Mouse (Mus musculus): Measurements from ENCODE around the gene Lsg1. TPM values are rescaled to one million over a fixed set of nuclear protein-coding genes. Genes with fewer than 3 reads are reported as not detected.

Lsg1 gene
- polyA plus RNA-seq, 1 experiment from 2014 or later: 59.1 TPM

DNA sequence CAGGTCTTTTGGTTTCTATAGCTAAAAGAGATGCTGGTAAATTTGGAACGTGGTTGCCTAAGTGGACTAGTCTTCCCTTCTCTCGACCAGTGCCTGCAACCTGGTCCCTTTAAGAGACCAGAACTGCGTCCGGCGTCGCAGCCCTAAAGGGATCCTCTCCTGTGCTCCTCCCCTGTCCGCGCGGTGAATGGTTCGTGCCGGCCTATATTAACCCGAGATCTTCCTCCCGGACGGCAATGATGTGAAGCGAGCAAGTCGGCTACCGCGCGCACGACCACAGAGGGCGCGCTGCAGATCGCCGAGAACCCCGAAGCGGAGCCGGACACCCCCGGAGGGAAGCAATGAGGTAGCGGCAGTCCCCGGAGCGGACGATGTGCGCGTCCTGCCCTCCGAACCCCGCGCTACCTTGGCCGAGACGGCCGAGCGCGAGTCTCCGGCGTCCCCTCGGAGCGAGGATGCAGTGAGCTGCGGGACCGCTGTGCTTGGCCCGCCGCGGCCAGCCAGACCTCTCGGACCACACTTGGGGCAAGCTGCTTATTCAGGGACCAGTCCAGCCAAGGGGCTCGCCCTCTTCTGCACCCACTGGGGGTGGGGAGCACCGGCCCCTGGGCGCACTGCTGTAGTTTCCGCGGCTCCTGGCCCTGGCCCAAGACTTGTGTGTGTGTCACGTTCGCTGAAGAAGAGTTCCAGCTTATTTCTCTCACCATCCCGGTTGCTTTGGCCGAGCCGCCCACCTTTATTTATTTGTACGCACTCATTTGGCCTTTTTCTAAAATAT is 12.3 kb upstream of the Lsg1 start, which contains the start of gene Fam43a:
Gene Fam43a, plus strand, starts transcription at position 233 of the 778 bp plus-strand sequence.
- no peaks in the 10 kb centered on the region for H3K9me3 ChIP-seq (replicated peaks)
- peaks cover 34% of the 10 kb centered on the region for H3K27me3 ChIP-seq
- H3K4me3 ChIP-seq (replicated peaks): peak within 1 kb of the TSS; percentile 67
- H3K27ac ChIP-seq (replicated peaks): peak within 1 kb of the TSS; percentile 71; the same call in 1 of the 2 replicates
- under 1% methylated on average over 60 of the region's 63 CpGs for WGBS
- no peaks in the 10 kb centered on the region for H3K36me3 ChIP-seq
- peaks cover 50% of the 10 kb centered on the region for H3K4me1 ChIP-seq
- H3K9ac ChIP-seq: peak within 1 kb of the TSS; percentile 58
- ATAC-seq (ENCODE audit: insufficient number of reproducible peaks, low FRiP score, low TSS enrichment, low read depth): peak; percentile 83
- peak within 1 kb of the TSS; percentile 88 for H3K4me2 ChIP-seq (replicated peaks)

- no peak for ATAC-seq (ENCODE audit: insufficient number of reproducible peaks, low FRiP score, low TSS enrichment, low read depth)
- H3K4me2 ChIP-seq (replicated peaks): peak overlapping the region; percentile 39
- 10% methylated on average over 16 of the region's 16 CpGs for WGBS
- H3K27ac ChIP-seq (replicated peaks): no peak overlapping the region
- H3K9me3 ChIP-seq (replicated peaks): no peaks in the 10 kb centered on the region
- H3K4me1 ChIP-seq: peaks cover 25% of the 10 kb centered on the region
- H3K36me3 ChIP-seq: no peaks in the 10 kb centered on the region
- no peak overlapping the region for H3K9ac ChIP-seq
- H3K4me3 ChIP-seq (replicated peaks): 0 out of 2 replicates have a peak overlapping the region, but pooled peaks have one; percentile 16
- H3K27me3 ChIP-seq: peaks cover 34% of the 10 kb centered on the region
Measured at GRCm38 (mm10) chr16:30596959-30597681, 9.7 kb upstream of the Lsg1 start.

- peaks cover 24% of the 10 kb centered on the region for H3K27me3 ChIP-seq
- H3K4me2 ChIP-seq (replicated peaks): no peak overlapping the region
- no peaks in the 10 kb centered on the region for H3K36me3 ChIP-seq
- ATAC-seq (ENCODE audit: insufficient number of reproducible peaks, low FRiP score, low TSS enrichment, low read depth): no peak
- H3K27ac ChIP-seq (replicated peaks): no peak overlapping the region
- H3K9ac ChIP-seq: no peak overlapping the region
- peaks cover 14% of the 10 kb centered on the region for H3K4me1 ChIP-seq
- no peak overlapping the region for H3K4me3 ChIP-seq (replicated peaks)
- no peaks in the 10 kb centered on the region for H3K9me3 ChIP-seq (replicated peaks)
- 68% methylated on average over 14 of the region's 14 CpGs for WGBS
Measured at GRCm38 (mm10) chr16:30595835-30596557, 8.6 kb upstream of the Lsg1 start.

DNA sequence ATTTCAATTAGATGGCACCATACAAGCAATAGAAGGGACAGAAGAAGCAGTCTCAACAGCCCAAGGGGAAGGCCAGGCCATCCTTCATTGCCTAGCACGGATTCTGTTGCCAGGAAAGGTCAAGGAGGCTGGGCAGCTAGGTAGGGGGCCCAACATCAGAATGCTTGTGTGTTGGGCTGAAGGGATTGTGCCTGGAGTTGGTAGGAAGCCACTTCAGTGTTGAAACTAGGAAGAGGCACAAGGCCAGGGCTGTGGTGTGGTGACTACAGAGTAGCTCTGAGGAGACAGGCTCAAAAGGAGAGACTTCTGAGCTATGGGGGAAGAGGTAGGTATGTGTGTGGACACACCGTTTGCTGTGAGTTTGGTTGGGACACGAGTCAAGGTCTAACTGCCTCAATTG is 8.0 kb upstream of the Lsg1 start:
- no peaks in the 10 kb centered on the region for H3K36me3 ChIP-seq
- 45% methylated on average over 3 of the region's 3 CpGs for WGBS
- H3K9me3 ChIP-seq (replicated peaks): no peaks in the 10 kb centered on the region
- peaks cover 17% of the 10 kb centered on the region for H3K27me3 ChIP-seq
- no peak overlapping the region for H3K9ac ChIP-seq
- ATAC-seq (ENCODE audit: insufficient number of reproducible peaks, low FRiP score, low TSS enrichment, low read depth): no peak
- H3K4me2 ChIP-seq (replicated peaks): no peak overlapping the region
- peaks cover 8% of the 10 kb centered on the region; the same call in 1 of the 2 replicates for H3K4me1 ChIP-seq
- H3K4me3 ChIP-seq (replicated peaks): no peak overlapping the region
- H3K27ac ChIP-seq (replicated peaks): no peak overlapping the region

DNA sequence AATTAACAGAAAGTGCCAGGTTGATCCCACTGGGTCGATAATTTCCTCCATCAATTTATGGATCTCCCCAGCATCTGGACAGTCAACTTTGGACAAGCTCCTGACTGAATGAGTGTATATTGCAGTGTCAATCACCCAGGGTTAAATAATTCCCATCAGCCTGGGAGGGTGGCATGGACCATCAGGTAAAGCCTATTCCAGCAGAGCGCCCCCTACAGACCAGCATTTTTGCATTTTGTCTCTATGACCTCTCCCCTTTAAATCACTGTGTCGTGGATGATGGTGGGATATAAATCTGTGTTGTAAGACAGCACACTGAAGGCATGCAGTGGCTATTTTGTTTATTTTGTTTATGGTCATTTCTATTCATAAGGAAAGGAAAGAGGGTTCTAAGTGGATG is 4.6 kb upstream of the Lsg1 start:
- ATAC-seq (ENCODE audit: insufficient number of reproducible peaks, low FRiP score, low TSS enrichment, low read depth): no peak
- 47% methylated on average over 3 of the region's 3 CpGs for WGBS

GRCm38 (mm10) chr16:30590264-30591209 is 3.1 kb upstream of the Lsg1 start:
- H3K4me2 ChIP-seq (replicated peaks): no peak overlapping the region
- 34% methylated on average over 7 of the region's 7 CpGs for WGBS
- H3K9ac ChIP-seq: no peak overlapping the region
- no peak overlapping the region for H3K27ac ChIP-seq (replicated peaks)
- peaks cover 6% of the 10 kb centered on the region; the same call in 1 of the 2 replicates for H3K27me3 ChIP-seq
- no peak overlapping the region for H3K4me3 ChIP-seq (replicated peaks)
- 0 out of 2 replicates have a peak, but pooled peaks cover 11% of the 10 kb centered on the region for H3K4me1 ChIP-seq
- ATAC-seq (ENCODE audit: insufficient number of reproducible peaks, low FRiP score, low TSS enrichment, low read depth): no peak
- H3K9me3 ChIP-seq (replicated peaks): no peaks in the 10 kb centered on the region
- H3K36me3 ChIP-seq: 0 out of 2 replicates have a peak, but pooled peaks cover under 1% of the 10 kb centered on the region

More for the DNA sequence above, 4.6 kb upstream of the Lsg1 start:
- Histone ChIP-seq H3K9me3 (replicated peaks) (no peaks in the 10 kb centered on the region), H3K4me2 (replicated peaks) (no peak overlapping the region), H3K9ac (no peak overlapping the region), H3K27ac (replicated peaks) (no peak overlapping the region), H3K4me3 (replicated peaks) (no peak overlapping the region), H3K27me3 (peaks cover 12% of the 10 kb centered on the region), H3K36me3 (no peaks in the 10 kb centered on the region), H3K4me1 (peaks cover 8% of the 10 kb centered on the region; the same call in 1 of the 2 replicates)

GRCm38 (mm10) chr16:30586935-30587493 is 378 bp downstream of the Lsg1 start:
- ATAC-seq (ENCODE audit: insufficient number of reproducible peaks, low FRiP score, low TSS enrichment, low read depth): peak; percentile 7; the same call in 1 of the 2 replicates

GRCm38 (mm10) chr16:30580765-30581164 is 6.6 kb downstream of the Lsg1 start:
- H3K9ac ChIP-seq: no peak overlapping the region
- 74% methylated on average over 5 of the region's 5 CpGs for WGBS
- H3K9me3 ChIP-seq (replicated peaks): no peaks in the 10 kb centered on the region
- no peak for ATAC-seq (ENCODE audit: insufficient number of reproducible peaks, low FRiP score, low TSS enrichment, low read depth)
- H3K27me3 ChIP-seq: no peaks in the 10 kb centered on the region
- no peak overlapping the region for H3K4me3 ChIP-seq (replicated peaks)
- H3K36me3 ChIP-seq: peaks cover 92% of the 10 kb centered on the region
- H3K4me1 ChIP-seq: no peaks in the 10 kb centered on the region
- H3K4me2 ChIP-seq (replicated peaks): no peak overlapping the region
- H3K27ac ChIP-seq (replicated peaks): no peak overlapping the region

More at GRCm38 (mm10) chr16:30586935-30587493, 378 bp downstream of the Lsg1 start:
- Histone ChIP-seq H3K4me3 (replicated peaks) (peak overlapping the region; percentile 69), H3K9me3 (replicated peaks) (no peaks in the 10 kb centered on the region), H3K4me2 (replicated peaks) (peak overlapping the region; percentile 80), H3K27ac (replicated peaks) (peak overlapping the region; percentile 78), H3K4me1 (0 out of 2 replicates have a peak, but pooled peaks cover 11% of the 10 kb centered on the region), H3K9ac (peak overlapping the region; percentile 71), H3K36me3 (peaks cover 32% of the 10 kb centered on the region), H3K27me3 (no peaks in the 10 kb centered on the region)
- 2% methylated on average over 19 of the region's 19 CpGs for WGBS

GRCm38 (mm10) chr16:30576392-30576791 is 11.0 kb downstream of the Lsg1 start:
- H3K9me3 ChIP-seq (replicated peaks): no peaks in the 10 kb centered on the region
- H3K4me1 ChIP-seq: no peaks in the 10 kb centered on the region
- ATAC-seq (ENCODE audit: insufficient number of reproducible peaks, low FRiP score, low TSS enrichment, low read depth): no peak
- H3K4me2 ChIP-seq (replicated peaks): no peak overlapping the region
- 82% methylated on average over 1 of the region's 1 CpGs for WGBS
- peaks cover 91% of the 10 kb centered on the region for H3K36me3 ChIP-seq
- no peak overlapping the region for H3K4me3 ChIP-seq (replicated peaks)
- H3K27me3 ChIP-seq: no peaks in the 10 kb centered on the region
- H3K27ac ChIP-seq (replicated peaks): no peak overlapping the region
- H3K9ac ChIP-seq: no peak overlapping the region

DNA sequence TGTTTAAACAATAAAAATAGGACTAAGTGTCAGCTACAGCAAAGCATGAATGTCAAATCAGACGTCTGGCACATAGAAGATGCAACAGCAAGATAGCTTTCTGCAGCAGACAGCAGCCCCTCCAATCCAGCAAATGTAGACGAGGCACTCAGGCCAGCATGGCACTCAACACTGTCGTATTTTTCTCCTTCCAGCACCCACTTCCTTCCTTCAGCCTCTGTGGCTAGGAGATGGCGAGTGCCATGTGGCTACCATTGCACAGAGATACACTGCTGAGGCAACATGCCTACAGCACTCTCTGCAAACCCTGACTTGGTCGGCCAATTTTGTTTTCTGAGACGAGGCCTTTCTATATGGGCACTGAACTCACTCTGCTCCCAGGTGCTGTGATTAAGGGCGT is 11.6 kb downstream of the Lsg1 start:
- Histone ChIP-seq H3K9me3 (replicated peaks) (no peaks in the 10 kb centered on the region), H3K27ac (replicated peaks) (no peak overlapping the region), H3K27me3 (no peaks in the 10 kb centered on the region), H3K36me3 (peaks cover 92% of the 10 kb centered on the region), H3K4me2 (replicated peaks) (no peak overlapping the region), H3K9ac (no peak overlapping the region), H3K4me3 (replicated peaks) (no peak overlapping the region), H3K4me1 (no peaks in the 10 kb centered on the region)
- no peak for ATAC-seq (ENCODE audit: insufficient number of reproducible peaks, low FRiP score, low TSS enrichment, low read depth)
- 87% methylated on average over 7 of the region's 7 CpGs for WGBS
